Mouse (Mus musculus): ENCODE results near the gene Thap4.
A peak's percentile ranks its signal among the peaks of the same experiment; 100 is the strongest.

Thap4 gene

DNA sequence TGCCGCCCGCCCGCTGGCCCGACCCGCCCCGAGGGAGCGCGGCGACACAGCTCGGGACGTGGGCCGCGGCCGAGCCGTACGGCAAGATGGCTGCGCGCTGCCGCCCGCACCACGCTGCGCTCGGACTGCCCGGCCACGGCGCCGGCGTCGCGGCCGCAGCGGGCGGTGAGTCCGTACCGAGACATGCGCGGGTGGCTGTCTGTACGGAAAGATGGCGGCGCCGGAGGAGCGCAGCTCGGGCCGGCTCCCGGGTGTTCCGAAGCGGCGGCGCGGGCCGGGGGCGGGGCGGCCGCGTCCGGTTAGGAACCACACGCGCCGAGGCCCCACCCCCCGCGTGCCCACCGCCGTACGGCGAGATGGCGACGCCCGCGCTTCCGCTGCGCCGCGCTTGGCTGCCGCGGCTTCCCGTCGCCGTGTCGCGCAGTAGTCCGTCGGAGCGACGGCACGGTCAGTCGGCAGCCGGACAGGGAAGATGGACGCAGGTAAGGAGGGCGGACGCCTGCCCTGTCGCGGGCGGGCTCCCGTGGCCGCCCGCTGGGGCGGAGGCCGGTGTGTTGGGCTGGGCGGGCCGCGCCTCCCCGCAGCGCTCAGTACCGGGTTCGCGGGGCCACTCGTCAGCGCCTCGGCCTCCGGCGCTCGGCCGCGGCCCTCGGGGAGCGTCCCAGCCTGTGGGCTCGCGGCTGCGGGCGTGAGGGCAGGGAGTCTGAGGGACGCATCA is at the start of gene Thap4:
Gene Thap4 (minus strand): TSS at position 292 of the 718 bp plus-strand sequence.
- peak; percentile 83 for DNase-seq (ENCODE audit: low read depth, low spot score)

DNA sequence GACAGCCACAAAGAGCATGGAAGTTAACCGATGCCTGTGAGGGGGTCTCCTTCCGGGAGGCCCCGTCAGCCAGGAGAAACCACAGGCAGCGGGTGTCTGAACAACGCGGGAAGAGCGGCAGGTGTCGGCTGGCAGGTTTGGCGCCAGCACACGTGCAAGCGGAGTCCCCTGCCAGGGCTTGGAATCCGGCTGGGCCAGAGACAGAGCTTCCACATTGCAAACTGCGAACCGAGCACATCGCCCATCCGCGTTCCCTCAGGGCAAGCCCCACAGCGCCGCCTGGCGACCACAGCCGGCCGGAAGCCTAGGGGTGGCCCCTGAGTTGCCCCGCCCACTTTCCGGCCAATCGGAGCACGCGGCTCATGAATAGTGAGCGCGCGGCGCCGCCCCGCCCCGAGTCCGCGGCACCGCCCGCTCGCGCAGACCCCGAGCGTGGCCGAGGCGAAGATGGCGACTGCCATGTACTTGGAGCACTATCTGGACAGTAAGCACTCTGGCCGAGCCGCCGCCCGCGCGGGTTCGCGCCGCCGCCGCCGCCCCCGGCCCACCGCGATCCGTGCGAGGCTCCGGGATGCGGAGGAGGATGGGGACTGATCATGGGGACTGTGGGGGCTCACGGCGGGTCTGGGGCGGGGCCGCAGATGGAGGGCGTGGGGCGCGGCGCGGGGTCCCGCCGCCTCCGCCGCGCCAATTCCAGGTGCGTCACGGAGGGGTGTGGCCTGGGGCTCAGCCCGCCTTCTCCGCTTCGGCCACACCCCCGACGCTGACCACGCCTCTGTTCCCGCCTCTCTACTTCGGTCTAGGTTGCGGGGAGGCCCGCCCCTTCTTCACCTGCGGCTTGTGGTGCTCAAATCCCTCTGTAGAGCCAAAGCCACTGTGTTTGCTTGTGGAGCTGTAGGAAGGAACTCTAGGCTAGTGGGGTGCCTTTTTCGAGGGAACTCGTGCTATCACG is 49.2 kb upstream of the Thap4 start, which contains the start of gene Ing5:
Gene Ing5 (plus strand): TSS at position 410 of the 952 bp plus-strand sequence.
- DNase-seq (ENCODE audit: low read depth, low spot score): peak; percentile 98

DNA sequence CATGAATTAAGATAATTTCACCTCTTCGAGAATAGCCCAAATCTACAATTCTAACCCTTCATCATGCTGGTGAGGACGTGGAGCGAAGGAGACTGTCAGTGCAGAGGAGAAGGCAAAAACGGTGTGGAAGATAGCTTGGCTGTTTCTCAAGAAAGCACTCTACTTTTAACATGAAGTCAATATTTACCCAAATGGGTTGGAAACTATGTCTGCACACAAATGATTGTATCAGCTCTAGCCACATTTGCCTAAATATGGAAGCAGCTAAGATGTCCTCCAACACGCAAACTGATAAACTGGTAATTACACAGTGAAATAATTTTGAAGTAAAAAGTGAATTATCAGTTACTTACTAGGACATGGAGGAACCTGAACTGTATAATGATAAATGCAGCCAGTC is 48.1 kb upstream of the Thap4 start:
- no peak for DNase-seq (ENCODE audit: low read depth, low spot score)

DNA sequence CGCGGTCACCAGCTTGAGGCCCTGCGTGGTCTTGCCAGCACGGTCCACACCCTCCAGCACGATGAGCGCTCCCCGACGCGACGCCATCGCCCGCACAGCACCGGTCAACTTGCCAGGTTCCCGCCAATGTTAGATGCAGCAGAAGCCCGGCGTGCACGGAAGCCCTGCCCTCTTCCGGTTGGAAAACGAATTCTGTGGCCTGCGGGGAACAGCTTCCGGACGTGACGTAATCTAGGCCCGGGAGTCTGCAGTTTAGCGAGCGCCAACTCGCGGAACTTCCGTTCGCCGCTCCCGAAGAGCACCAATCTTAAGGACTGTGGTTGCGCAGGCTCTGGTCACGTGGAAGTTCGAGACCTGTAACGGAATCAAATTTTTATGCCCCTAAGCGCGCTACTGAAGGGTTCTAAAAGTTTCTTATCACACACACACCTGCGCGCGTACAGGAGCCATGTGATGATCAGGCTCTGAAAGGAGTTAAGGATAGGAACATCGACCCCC is 47.1 kb upstream of the Thap4 start, which contains the start of gene Dtymk:
Gene Dtymk (minus strand): TSS at position 194 of the 498 bp plus-strand sequence.
- peak; percentile 98 for DNase-seq (ENCODE audit: low read depth, low spot score)

GRCm38 (mm10) chr1:93800670-93801503 is 46.2 kb upstream of the Thap4 start:
- peak; percentile 20 for DNase-seq (ENCODE audit: low read depth, low spot score)

DNA sequence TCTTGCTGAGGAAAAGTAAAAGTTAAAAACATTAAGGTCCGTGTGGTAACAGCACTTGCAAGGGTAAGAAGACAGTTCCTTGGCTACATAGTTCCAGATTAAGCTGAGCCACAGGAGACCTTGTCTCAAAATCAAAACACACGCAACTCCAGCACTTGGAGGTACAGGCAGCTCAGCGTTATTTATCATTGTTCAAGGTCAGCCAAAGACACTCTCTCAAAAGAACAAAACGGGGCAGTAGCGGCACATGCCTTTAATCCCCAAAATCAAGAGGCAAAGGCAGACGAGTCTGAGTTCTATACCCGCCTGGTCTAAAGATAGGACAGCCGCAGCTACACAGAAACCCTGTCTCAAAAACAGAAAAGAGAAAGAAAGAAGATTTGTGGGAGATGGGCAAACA is 41.2 kb upstream of the Thap4 start:
- DNase-seq (ENCODE audit: low read depth, low spot score): no peak

DNA sequence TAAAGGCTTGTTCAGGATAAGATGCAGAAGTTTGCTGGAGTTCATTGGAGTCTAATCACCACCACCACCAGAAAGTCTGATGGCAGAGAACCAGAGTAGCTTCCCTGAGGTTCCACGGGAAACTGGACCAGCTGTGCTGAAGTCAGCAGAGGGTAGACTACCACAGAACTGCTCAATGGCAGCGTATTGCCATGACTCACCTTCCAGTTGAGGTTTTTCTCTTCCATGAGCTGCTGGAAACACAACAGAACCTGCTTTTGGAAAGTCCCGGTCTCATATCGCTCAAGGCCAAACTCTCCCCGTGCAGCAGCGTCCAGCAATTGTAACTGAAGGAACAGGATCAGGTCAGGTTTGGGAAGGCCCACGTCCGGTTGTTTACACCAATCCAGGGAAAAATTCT is 39.9 kb upstream of the Thap4 start:
- no peak for DNase-seq (ENCODE audit: low read depth, low spot score)

DNA sequence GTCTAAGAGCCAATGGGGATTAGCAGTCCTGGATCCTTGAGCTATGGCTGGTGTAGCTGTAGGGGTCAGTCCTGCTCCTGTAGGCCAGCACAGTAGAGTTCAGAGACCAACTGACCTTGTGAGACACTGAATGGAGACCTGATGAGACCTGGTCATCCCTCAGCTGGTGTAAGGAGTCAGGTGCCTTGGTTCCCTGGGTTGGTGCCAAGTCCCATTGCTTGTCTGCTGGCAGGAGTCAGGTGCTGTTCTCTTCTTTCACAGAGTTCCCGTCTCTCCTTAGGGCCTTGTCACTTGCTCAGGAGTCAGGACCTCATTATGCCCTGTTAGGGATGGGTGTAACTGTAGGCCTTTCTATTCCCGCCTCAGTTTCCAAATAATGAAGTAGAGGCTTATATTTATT is 32.2 kb upstream of the Thap4 start:
- DNase-seq (ENCODE audit: low read depth, low spot score): no peak

GRCm38 (mm10) chr1:93776686-93777085 is 22.0 kb upstream of the Thap4 start:
- no peak for DNase-seq (ENCODE audit: low read depth, low spot score)

DNA sequence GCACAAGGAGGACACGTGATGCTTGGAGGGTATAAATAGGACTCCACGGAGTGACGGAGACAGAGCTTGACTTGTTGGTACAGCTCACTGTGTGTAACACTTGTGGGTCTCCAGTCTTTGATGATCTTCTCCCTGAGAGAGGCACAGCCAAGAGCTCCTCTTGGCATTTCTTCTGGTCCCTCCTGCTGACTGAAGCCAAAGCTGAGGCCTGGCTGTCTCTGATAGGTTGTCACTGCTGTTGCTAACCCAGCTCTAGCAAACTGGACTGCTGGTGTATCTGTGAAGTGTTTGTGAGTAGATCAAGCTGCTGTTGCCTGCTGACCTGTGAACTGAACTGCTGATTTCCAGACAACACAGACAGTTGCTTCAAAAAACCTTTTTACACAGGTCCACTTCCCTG is 15.2 kb upstream of the Thap4 start:
- no peak for DNase-seq (ENCODE audit: low read depth, low spot score)

DNA sequence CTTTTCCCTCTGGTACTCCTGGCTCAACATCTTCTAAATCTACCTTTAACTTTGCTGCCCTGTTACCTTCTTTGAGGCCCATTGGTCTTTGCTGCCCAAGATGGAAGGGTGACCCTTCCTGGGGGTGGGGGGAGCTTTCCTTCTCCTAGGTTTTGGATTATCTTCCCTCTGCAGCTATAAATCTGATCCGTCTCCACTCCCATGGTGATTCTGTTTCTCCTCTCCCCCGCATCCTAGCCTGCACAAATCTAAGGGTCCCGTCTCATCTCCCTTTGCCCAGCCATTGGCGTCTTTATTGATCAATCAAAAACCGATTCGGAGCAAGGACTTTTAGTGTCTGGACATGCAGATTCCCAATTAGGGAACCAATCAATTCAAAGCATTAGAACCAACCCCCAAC is 12.9 kb upstream of the Thap4 start:
- DNase-seq (ENCODE audit: low read depth, low spot score): no peak

- DNase-seq (ENCODE audit: low read depth, low spot score): no peak
Observed at GRCm38 (mm10) chr1:93764871-93765591, 10.4 kb upstream of the Thap4 start.

GRCm38 (mm10) chr1:93763531-93763930 is 8.9 kb upstream of the Thap4 start:
- DNase-seq (ENCODE audit: low read depth, low spot score): peak; percentile 43

- no peak for DNase-seq (ENCODE audit: low read depth, low spot score)
Observed at GRCm38 (mm10) chr1:93760076-93760475, 5.4 kb upstream of the Thap4 start.

GRCm38 (mm10) chr1:93756154-93756553 is 1.5 kb upstream of the Thap4 start:
- DNase-seq (ENCODE audit: low read depth, low spot score): no peak

- no peak for DNase-seq (ENCODE audit: low read depth, low spot score)
Observed at GRCm38 (mm10) chr1:93755618-93756017, 954 bp upstream of the Thap4 start.

- peak; percentile 55 for DNase-seq (ENCODE audit: low read depth, low spot score)
Observed at GRCm38 (mm10) chr1:93755291-93755610, 587 bp upstream of the Thap4 start.

DNA sequence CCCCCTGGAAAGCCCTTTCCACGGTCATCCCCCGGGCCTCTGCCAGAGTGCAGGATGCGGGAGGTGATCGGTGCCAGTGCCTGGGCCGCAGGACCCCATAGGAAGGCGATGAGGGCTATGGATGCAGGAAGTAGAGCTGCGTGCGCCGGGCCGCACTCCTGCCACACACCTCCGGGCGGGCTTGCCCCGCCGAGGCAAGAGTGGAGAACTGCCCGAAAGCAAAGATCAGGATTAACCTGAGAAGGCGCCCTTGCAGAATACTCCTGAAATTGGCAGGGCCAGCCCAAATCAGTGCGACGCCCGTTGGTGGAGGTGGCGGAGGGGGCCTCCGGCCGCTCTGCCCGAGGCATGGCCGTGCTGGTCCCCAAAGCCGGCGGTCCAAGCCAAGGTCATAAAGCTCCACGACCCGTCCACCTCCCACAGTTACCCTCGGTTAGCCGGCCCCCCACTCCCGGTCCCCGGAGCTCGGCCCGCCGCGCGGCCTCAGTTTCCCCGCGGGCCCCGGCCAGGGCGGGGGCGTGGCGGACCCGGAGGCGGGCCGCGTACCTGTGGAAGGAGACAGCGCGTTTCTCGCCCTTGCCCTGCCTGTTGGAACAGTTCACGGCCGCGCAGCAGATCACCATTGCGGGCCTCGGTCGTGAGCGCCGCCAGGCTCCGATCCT is 622 bp downstream of the Thap4 start:
- DNase-seq (ENCODE audit: low read depth, low spot score): peak; percentile 69

- DNase-seq (ENCODE audit: low read depth, low spot score): peak; percentile 66
Observed at GRCm38 (mm10) chr1:93751290-93751689, 3.4 kb downstream of the Thap4 start, which contains the start of gene Atg4b. Atg4b (plus strand) TSS chr1:93751500.

DNA sequence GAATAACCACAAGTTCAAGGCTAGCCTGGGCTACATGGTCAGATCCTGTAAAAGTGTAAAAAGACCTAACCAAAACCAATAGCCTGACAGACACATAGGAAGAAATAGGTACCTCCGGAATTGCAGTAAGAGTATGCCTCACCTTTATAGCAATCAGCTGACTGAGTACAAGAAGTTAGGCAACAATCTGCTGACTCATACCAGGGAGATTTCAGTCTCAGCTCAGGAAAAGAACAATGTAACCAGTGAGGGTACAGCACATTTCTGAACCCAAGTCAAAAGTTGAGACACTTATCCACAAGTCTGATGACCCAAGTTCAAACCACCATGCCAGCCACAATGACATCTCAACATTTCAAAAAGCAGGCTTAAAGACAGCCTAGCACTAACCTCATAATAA is 6.1 kb downstream of the Thap4 start:
- DNase-seq (ENCODE audit: low read depth, low spot score): no peak
